Mouse (Mus musculus) layer of hippocampus, adult 2 months (tissue): ENCODE data around the gene Ddhd1. TPM values are rescaled to one million over a fixed set of nuclear protein-coding genes. Genes with fewer than 3 reads are reported as not detected.

ENCODE experiments used
- DNase-seq, 2 experiments: peaks; one replicate each; pipeline ENCODE4 v3.0.0; 2022; ENCODE audit warnings: low spot score in 2 of 2
- H3K27ac ChIP-seq: fragments of 200-600 bp; 2 replicates; pipeline ENCODE4 v1.8.1; 2022
- H3K4me3 ChIP-seq: fragments of 200-600 bp; 2 replicates; pipeline ENCODE4 v1.8.1; 2022; ENCODE audit warnings: mild to moderate bottlenecking
- CTCF ChIP-seq: fragments of 200-600 bp; conservative IDR thresholded peaks from 2 replicates; pipeline ENCODE4 v1.8.1; 2022; ENCODE audit warnings: antibody characterized with exemption, mild to moderate bottlenecking, moderate library complexity
- long read RNA-seq, 2 experiments: library from polyadenylated mRNA; stranded (forward); transcript quantifications; one replicate each; pipeline ENCODE4 v2.0.0; 2021; ENCODE audit warnings: borderline mapping rate in 2 of 2
- total RNA-seq, 2 experiments: library from RNA; stranded (reverse); gene quantifications; 2 replicates each; pipeline ENCODE4 v1.2.3; 2021

Ddhd1 gene
- 10 to 100 TPM; 74.9 to 90.7 TPM for total RNA-seq
- long read RNA-seq, experiment 1, full-length matches to known transcripts: 8 of 45 reads
- long read RNA-seq, experiment 1, partial matches to known transcripts: 5 of 45 reads
- long read RNA-seq, experiment 1, other reads (novel, unspliced or antisense): 32 of 45 reads
- long read RNA-seq, experiment 2, full-length matches to known transcripts: 5 of 75 reads
- long read RNA-seq, experiment 2, partial matches to known transcripts: 11 of 75 reads
- long read RNA-seq, experiment 2, other reads (novel, unspliced or antisense): 59 of 75 reads

DNA sequence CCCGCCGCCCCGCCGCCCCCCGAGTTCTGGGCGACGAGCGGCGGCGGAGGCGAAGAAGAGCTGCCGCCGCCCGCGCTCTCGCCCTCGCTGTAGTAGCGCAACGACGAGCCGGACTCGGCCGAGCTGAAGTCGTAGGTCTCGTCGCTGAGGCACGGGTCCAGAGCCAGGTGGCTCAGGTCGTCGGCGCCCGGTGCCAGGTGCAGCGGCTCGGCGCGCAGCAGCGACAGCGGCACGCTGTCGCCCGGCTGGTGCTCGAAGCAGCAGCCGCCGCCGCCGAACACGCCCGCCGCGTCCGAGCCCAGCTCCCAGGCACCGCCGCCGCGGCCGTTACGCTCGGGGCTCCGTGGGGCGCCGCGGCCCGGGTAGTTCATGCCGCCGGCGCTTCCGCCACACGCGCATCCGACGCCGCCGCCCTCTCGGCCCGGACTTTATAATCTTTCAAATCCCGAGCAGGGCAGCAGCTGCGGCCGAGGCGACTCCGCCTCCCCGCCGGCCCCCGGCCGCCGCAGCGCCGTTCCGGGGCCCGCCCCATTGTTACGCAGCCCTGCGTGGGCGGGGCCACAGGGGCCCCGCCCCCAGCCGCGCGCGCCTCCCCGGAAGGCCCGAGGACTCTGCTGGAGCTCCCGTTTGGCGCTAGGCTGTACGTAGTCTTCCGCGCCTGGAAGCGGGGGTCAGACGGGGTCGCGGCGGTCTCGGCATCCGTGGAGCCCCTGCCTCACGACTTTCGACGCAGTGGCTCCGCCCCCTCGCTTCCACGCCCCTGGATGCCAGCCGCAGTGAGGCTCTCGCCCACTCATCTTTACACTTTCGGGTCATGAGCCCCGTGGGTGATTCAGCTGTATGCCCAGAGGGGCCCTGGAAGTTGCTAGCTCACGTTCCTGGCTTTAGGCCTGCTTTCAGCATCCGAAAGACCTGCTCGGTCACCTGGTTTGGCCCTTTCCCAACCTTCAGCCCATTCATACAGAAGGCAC, at the start of gene Ddhd1:
Ddhd1 (minus strand) TSS at position 503 of the 971 bp plus-strand sequence.
- DNase-seq: peak; percentile 75 to 83
- no peak for TF ChIP-seq CTCF
- H3K27ac ChIP-seq: peak within 1 kb of the TSS; percentile 96
- peak within 1 kb of the TSS; percentile 97 for H3K4me3 ChIP-seq

DNA sequence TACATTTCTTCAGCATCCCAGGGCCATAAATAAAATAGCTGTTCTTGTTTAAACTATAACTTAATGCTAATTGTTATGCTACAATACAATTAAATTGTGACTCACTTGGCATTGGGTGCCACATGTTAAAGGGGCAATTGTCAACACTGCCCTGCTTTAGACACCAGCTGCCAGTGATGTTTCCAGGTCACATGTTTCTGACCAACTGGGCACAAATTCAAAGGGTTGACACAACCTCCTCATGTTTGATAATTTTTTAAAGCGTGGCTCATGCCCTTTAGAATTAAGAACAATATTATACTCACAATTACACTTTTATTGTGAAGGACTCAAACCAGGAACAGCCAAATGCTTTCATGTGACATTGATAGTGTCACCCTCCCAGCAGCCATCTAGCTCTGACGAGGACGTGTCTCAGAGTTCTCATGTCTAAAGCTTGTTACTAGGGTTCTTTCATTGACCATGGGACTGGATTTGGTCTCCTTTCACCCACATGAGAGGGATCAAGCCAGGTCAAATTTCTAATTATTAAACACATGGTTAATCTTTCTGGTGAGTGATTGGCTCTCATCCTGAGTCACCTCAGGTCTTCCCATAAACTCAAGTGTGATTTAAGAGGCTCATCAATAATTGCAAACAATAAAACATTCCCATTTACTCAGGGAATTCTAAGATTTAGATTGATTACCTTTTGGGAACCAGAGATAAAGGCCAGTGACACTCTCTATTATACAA, 49.4 kb upstream of the Ddhd1 start:
- no peak for DNase-seq
- Histone ChIP-seq H3K4me3 (no peak overlapping the region), H3K27ac (0 out of 2 replicates have a peak overlapping the region, but pooled peaks have one; percentile 2)
- TF ChIP-seq CTCF: no peak

DNA sequence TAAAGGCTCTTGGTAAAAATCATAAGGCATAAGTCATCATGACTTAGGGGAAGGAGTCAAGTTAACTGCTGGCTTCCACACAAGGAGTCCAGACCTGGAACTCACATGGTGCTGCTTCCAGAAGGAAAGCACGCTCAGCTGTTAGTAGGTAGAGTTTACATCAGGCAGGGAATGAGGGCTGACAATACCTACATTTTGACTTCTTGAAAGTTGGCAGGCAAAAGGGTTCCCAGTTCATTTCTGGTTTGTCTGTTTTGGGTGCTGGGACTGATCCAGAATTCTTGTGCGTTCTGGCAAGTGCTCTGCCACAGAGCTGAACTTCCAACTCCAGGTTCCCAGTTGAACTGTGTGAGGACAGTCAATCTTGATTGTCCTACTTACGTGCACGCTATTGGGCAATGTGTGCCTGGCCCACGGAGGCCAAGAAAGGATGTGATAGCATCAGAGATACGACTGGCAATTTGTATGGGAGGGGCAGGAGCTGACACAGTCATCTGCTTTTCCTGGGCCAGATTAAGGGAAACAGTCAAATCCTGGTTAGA, 42.2 kb upstream of the Ddhd1 start:
- no peak for TF ChIP-seq CTCF

DNA sequence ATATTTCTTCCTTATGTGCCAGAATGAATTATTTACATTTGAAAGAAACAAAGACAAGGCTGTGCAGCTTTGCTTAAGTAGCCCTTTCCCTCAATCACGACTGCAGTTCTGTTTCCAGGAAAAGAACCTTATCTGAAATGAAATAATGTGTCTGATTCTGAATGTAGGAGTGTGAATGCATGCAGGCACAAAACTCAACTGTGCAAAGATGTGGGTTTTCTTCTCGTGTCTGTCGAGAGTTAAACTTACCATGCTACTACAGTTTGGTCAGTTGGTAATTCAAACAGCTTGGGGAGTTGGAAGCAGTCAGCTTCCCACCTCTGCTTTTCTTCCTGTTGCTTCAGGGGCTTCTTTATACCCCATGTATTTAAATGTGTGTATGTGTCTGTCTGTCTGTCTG, 40.9 kb upstream of the Ddhd1 start:
- TF ChIP-seq CTCF: no peak
- no peak overlapping the region for H3K4me3 ChIP-seq
- no peak for DNase-seq
- no peak overlapping the region for H3K27ac ChIP-seq

More for the DNA sequence above, 42.2 kb upstream of the Ddhd1 start:
- H3K27ac ChIP-seq: no peak overlapping the region
- no peak for DNase-seq
- H3K4me3 ChIP-seq: no peak overlapping the region

DNA sequence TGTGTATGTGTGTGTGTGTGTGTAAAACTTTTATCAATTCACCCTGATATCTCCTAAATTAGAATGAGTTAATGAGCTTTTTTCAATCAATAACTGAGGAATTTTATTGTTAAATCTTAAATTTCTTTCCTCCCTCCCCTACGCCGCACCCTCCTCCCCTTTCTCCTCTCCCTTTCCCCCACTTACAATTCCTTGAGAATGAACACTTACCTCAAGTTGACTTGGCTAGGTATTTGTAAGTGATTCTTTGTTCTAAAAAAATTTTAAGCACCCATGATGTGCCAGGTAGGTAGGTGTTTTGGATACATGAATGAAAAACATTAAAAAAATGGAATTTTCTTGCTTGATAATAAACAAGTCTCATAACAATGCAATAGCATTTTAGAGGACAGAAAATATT, 38.2 kb upstream of the Ddhd1 start:
- no peak overlapping the region for H3K27ac ChIP-seq
- DNase-seq: no peak
- H3K4me3 ChIP-seq: no peak overlapping the region
- no peak for TF ChIP-seq CTCF

DNA sequence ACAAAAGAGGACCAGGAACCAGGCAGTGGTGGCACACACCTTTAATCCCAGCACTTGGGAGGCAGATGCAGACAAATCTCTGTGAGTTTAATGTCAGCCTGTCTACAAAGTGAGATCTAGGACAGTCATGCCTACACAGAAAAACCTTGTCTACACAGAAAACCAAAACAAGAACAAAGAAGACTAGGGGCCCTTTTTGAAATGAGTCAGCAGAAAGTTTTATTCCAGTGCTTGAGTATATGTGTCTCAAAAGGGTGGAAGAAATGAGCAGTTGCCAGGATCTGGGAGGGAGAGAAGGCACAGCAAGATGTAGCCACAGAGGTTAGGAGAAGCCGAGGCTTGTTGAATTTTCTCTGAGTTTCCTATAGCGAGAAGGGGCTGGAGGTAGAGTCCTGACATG, 35.9 kb upstream of the Ddhd1 start:
- TF ChIP-seq CTCF: no peak
- Histone ChIP-seq H3K27ac (no peak overlapping the region), H3K4me3 (no peak overlapping the region)
- no peak for DNase-seq

DNA sequence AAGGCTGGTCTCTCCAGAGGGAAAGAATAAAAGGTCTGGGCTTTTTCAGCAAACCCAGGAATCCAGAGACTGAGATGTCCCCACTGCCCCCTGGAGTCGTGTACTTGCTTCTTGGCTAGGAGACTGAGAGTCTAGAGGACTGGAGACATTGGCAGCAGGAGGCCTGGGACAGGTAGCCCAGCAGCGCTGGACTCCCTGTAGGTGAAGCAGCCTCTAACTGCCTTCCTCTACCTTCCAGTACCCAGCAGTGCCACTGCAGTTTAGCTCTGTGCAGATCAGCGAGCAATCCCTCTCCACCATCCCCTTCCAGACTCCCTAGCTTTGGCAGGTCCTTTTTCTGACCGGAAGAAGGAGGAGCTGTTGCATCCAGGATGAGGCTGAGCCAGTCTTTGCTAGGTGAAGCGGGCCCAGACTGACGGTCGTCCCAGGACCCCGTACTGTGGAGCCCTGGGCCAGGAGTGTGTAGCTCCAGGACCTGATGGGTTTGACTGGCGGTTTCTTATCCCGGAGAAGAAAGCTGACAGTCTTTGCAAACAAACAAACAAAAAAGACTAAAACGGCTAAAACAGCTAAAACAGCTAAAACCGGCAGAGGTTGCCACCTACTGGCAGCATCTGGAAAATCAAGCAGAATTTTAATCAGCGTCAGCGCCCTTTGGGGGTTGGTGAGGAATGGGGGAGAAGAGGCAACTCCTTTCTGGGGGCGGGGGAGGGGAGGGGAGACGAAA, 32.7 kb upstream of the Ddhd1 start:
- DNase-seq: peak; percentile 59 to 63
- TF ChIP-seq CTCF: peak; percentile 80
- Histone ChIP-seq H3K4me3 (peak overlapping the region; percentile 63), H3K27ac (peak overlapping the region; percentile 85)

DNA sequence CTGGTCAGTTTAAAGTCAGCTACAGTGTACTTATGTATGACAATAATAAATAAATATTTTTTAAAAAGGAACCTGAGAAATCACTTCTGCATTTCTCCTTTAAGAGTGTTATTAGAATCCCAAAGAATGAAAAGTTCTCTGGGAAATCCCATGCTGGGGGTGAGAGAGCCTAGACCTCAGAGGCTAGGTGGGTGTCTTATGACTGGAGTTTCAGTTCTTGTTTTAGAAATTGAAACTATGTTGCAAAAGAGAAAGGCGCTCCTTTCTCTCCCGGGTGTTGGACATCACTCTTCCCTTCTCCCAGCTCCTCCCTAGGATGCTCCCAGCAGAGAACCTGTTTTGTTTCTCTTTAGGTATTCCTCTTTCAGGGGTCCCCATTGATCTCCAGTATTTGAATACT, 27.4 kb upstream of the Ddhd1 start:
- no peak for TF ChIP-seq CTCF
- no peak overlapping the region for H3K4me3 ChIP-seq
- no peak overlapping the region for H3K27ac ChIP-seq
- no peak for DNase-seq

DNA sequence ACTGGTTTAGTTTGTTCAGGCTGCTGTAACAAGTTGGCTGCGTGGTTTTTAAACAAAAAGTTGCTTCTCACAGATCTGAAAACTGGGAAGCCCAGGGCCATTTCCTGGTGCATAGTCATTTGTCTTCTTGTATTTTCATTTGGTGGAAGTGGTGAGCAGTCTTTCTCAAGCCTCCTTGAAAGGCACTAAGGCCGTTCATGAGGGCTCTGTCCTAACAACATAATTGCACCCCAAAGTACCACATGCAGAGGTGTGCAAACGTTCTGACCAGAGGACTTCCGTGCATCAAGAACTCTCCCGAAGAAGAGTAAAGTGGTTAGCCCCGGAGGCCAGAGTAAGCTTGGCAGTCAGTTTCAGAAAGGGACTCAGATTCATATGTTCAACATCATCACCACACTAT, 18.8 kb upstream of the Ddhd1 start:
- no peak for DNase-seq
- Histone ChIP-seq H3K4me3 (no peak overlapping the region), H3K27ac (no peak overlapping the region)
- no peak for TF ChIP-seq CTCF

DNA sequence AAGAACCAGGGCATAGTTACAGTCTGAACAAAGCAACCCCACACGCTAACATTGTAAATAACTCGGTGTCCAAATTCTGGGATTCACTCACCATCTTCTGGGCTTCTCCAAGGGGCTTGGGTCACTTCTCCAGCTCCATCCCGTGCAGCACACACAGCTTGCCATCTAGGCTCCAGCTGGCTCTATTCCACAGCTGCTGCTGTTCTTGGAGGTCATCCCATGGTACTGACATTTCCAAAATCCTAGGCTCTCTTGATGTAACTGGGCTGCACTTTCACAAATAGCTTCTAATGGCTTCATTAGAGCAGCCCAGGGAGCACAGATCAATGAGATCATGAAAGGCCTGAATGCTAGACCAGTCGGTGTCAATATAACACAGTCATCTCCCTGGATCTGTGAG, 10.4 kb upstream of the Ddhd1 start:
- no peak for TF ChIP-seq CTCF
- no peak overlapping the region for H3K27ac ChIP-seq
- H3K4me3 ChIP-seq: no peak overlapping the region
- no peak for DNase-seq

DNA sequence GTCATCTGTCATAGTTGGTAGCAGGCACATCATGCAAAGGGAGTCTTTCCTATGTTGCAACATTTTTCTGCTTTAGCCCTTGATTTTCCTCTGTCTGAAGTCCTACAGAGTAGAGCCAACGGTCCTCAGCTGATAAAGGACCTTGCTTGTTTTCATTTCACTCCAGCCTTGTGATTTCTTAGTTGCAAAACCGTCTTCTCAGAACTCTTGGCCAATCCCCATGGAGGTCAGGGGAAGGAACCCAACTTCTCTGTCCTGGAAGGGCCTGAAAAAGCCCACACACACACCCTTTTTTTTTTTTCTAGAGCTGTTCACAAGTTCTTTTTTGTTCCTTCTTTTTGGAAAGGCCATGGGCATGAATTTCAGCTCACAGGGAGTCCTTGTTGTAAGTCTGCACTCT, 9.3 kb upstream of the Ddhd1 start:
- Histone ChIP-seq H3K4me3 (no peak overlapping the region), H3K27ac (no peak overlapping the region)
- DNase-seq: no peak
- TF ChIP-seq CTCF: no peak

DNA sequence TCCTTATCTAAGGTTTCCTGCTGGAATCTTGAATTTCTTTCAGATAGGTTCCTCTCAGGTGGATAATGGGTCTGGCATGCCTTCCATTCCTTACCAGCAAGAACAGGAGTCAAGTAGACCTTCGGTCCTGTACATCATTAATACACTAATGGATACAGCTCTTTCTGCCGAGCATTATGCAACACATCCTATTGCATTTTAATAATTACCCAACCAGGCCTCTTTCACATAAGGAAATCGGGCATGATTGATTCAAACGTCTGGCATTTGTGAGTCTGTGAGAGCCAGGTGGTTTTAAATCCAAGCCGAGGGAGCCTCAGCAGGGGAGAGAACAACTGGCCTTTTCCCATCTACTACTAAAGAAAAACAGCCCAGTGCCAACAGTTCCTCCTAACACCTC, 3.6 kb upstream of the Ddhd1 start:
- DNase-seq: no peak
- Histone ChIP-seq H3K27ac (peak overlapping the region; percentile 18; the same call in 1 of the 2 replicates), H3K4me3 (no peak overlapping the region)
- TF ChIP-seq CTCF: no peak
